In genomic region chr3:36383438-36383945, GRCm38 (mm10) we compare ENCODE assay signal across 22 mouse cellular contexts.
DNase-seq lines count a peak whose midpoint lies in the region; ATAC-seq and TF ChIP-seq lines count a peak whose summit lies in the region.
"Had no signal": no experiment of that assay in that cellular context is flagged by ENCODE, and none has a peak within 500 bp of the region (broad histone marks: within the 10 kb centered on the region; RNA-seq: fewer than 3 reads in every experiment).

No protein-coding gene starts in this region.

- H3K79me2 ChIP-seq in CH12.LX (replicated peaks; ENCODE audit: control insufficient read depth, extremely low read depth, insufficient read depth, poor library complexity, severe bottlenecking), result no peaks in the 10 kb centered on the region

- no peak for TF ChIP-seq EP300 in CH12.LX (IDR thresholded peaks at IDR 0.05; ENCODE audit: low read length)

- no peak overlapping the region for H3K4me3 ChIP-seq in heart, embryonic 12.5 days
- H3K4me3 ChIP-seq in layer of hippocampus, adult 2 months, result no peak overlapping the region
- H3K4me3 ChIP-seq in CH12.LX (replicated peaks in 1 of 3; ENCODE audit: low read depth in 2 of 3, low read length in 2 of 3, poor library complexity in 1 of 3), result no peak overlapping the region
- H3K4me3 ChIP-seq: embryonic facial prominence, embryonic 10.5 days; embryonic facial prominence, embryonic 12.5 days; forebrain, embryonic 13.5 days; forebrain, embryonic 15.5 days had no signal

- H3K9ac ChIP-seq in heart, embryonic 12.5 days, result no peak overlapping the region
- no peak overlapping the region for H3K9ac ChIP-seq in CH12.LX (ENCODE audit: insufficient read depth, low read depth)
- H3K9ac ChIP-seq: embryonic facial prominence, embryonic 12.5 days; forebrain, embryonic 13.5 days; forebrain, embryonic 15.5 days; forebrain, postnatal 0 days had no signal

- no peaks in the 10 kb centered on the region for H3K4me1 ChIP-seq in heart, embryonic 12.5 days (replicated peaks)
- peaks cover 0 to 18% of the 10 kb centered on the region in 2 experiments; a peak in 2 of 4 replicates for H3K4me1 ChIP-seq in CH12.LX (ENCODE audit: control insufficient read depth in 1 of 2, insufficient read depth in 2 of 2)
- H3K4me1 ChIP-seq: embryonic facial prominence, embryonic 10.5 days; embryonic facial prominence, embryonic 12.5 days; forebrain, embryonic 13.5 days; forebrain, embryonic 15.5 days had no signal

- DNase-seq in heart, adult 11 months, result peak; percentile 78
- no peak for DNase-seq in layer of hippocampus, adult 2 months (ENCODE audit: low spot score in 2 of 2)
- no peak for DNase-seq in layer of hippocampus, postnatal 14 days (ENCODE audit: low spot score in 2 of 2)
- peak; percentile 27 for DNase-seq in CH12.LX (ENCODE audit: extremely low read depth)
- no peak for DNase-seq in adrenal gland, postnatal 14 days
- DNase-seq in cerebellum, adult 11-12 months, result no peak
- DNase-seq: adrenal gland, adult 8-10 months; adrenal gland, postnatal 25 days; B cell, adult 2 months; cerebellum, adult 11 months; cerebellum, adult 2 months; cerebellum, adult 9-10 months; cerebellum, postnatal 10 days; cerebellum, postnatal 25 days; forebrain, postnatal 0 days had no signal

- no peak overlapping the region for H3K27ac ChIP-seq in heart, embryonic 12.5 days (ENCODE audit: poor library complexity, severe bottlenecking)
- H3K27ac ChIP-seq in layer of hippocampus, adult 2 months, result no peak overlapping the region
- no peak overlapping the region for H3K27ac ChIP-seq in CH12.LX (ENCODE audit: insufficient read depth, low read depth)
- H3K27ac ChIP-seq: embryonic facial prominence, embryonic 10.5 days; embryonic facial prominence, embryonic 12.5 days; forebrain, embryonic 13.5 days; forebrain, embryonic 15.5 days had no signal

- TF ChIP-seq CTCF in layer of hippocampus, adult 2 months (conservative IDR thresholded peaks at IDR 0.05), result 0 out of 2 replicates have a peak, but pooled peaks have one; percentile 10
- peak in 1 of 2 experiments; percentile 84; a peak in 2 of 4 replicates for TF ChIP-seq CTCF in CH12.LX (conservative IDR thresholded peaks at IDR 0.05 in 1 of 2, IDR thresholded peaks at IDR 0.05 in 1 of 2; ENCODE audit: low read depth in 2 of 2, low read length in 2 of 2)

- TF ChIP-seq POLR2A in CH12.LX (IDR thresholded peaks at IDR 0.05; ENCODE audit: low read depth, low read length), result no peak

- 83% methylated on average over 4 of the region's 4 CpGs for WGBS in heart, embryonic 12.5 days

- H3K27me3 ChIP-seq in heart, embryonic 12.5 days (replicated peaks), result no peaks in the 10 kb centered on the region
- no peaks in the 10 kb centered on the region for H3K27me3 ChIP-seq in CH12.LX (replicated peaks)
- H3K27me3 ChIP-seq: embryonic facial prominence, embryonic 12.5 days; forebrain, embryonic 13.5 days; forebrain, embryonic 15.5 days had no signal

- no peak for ATAC-seq in heart, embryonic 12.5 days (ENCODE audit: insufficient number of reproducible peaks, low FRiP score)
- ATAC-seq: activated CD4-positive, CD25-positive, alpha-beta regulatory T cell, adult 4 months; CD4-positive, CD25-positive, alpha-beta regulatory T cell, adult 4 months; forebrain, embryonic 13.5 days; forebrain, embryonic 15.5 days; forebrain, postnatal 0 days had no signal

- H3K4me2 ChIP-seq in heart, embryonic 12.5 days, result no peak overlapping the region
- no peak overlapping the region for H3K4me2 ChIP-seq in CH12.LX (ENCODE audit: insufficient read depth, low read depth, poor library complexity, severe bottlenecking)
- H3K4me2 ChIP-seq: embryonic facial prominence, embryonic 12.5 days; forebrain, embryonic 13.5 days; forebrain, embryonic 15.5 days had no signal

- TF ChIP-seq RAD21 in CH12.LX (IDR thresholded peaks at IDR 0.05; ENCODE audit: low read depth, low read length), result peak; percentile 77

- H3K36me3 ChIP-seq in heart, embryonic 12.5 days, result no peaks in the 10 kb centered on the region
- no peaks in the 10 kb centered on the region for H3K36me3 ChIP-seq in CH12.LX (replicated peaks in 1 of 2; ENCODE audit: control insufficient read depth in 1 of 2, insufficient read depth in 1 of 2, low read length in 1 of 2)
- H3K36me3 ChIP-seq: embryonic facial prominence, embryonic 10.5 days; embryonic facial prominence, embryonic 12.5 days; forebrain, embryonic 15.5 days had no signal

- in situ Hi-C loops in CH12.LX (cut with MboI; ENCODE audit: low pct_ligation_motif_present, low pct_unique_long_range_greater_than_20kb, low sequenced_read_pairs), result loop anchor here (5.0 kb wide), 2 partner anchors 59 to 109 kb away; no protein-coding TSS in a partner anchor

- H3K9me3 ChIP-seq in heart, embryonic 12.5 days (replicated peaks), result no peaks in the 10 kb centered on the region
- H3K9me3 ChIP-seq in CH12.LX (replicated peaks; ENCODE audit: low read length), result peaks cover 8% of the 10 kb centered on the region
- H3K9me3 ChIP-seq: embryonic facial prominence, embryonic 10.5 days; forebrain, embryonic 13.5 days; forebrain, embryonic 15.5 days had no signal

- dilution Hi-C loops in CH12.LX (cut with MboI; ENCODE audit: extremely low pct_ligation_motif_present, extremely low pct_unique_long_range_greater_than_20kb, low sequenced_read_pairs), result no loop called here

TF ChIP-seq in CH12.LX, 34 proteins besides CTCF, POLR2A, EP300 and RAD21:
- TF ChIP-seq PAX5 (IDR thresholded peaks at IDR 0.05; ENCODE audit: low read length), result no peak
- TF ChIP-seq KAT2A (IDR thresholded peaks at IDR 0.05; ENCODE audit: insufficient replicate concordance, low read length), result no peak
- no peak for TF ChIP-seq HCFC1 (IDR thresholded peaks at IDR 0.05; ENCODE audit: low read depth, low read length)
- no peak for TF ChIP-seq TBP (conservative IDR thresholded peaks at IDR 0.05; ENCODE audit: low read depth, low read length)
- TF ChIP-seq MEF2A (IDR thresholded peaks at IDR 0.05; ENCODE audit: borderline replicate concordance, low read depth, low read length), result no peak
- no peak for TF ChIP-seq CHD2 (IDR thresholded peaks at IDR 0.05; ENCODE audit: low read length)
- peak; percentile 54 for TF ChIP-seq IRF4 (IDR thresholded peaks at IDR 0.05; ENCODE audit: low read depth, low read length)
- no peak for TF ChIP-seq ZKSCAN1 (IDR thresholded peaks at IDR 0.05; ENCODE audit: borderline replicate concordance, low read depth, low read length)
- TF ChIP-seq TCF12 (IDR thresholded peaks at IDR 0.05; ENCODE audit: low read depth, low read length), result no peak
- TF ChIP-seq BHLHE40 (IDR thresholded peaks at IDR 0.05; ENCODE audit: low read depth, low read length), result no peak
- no peak for TF ChIP-seq MAX (IDR thresholded peaks at IDR 0.05; ENCODE audit: low read length)
- TF ChIP-seq POLR2AphosphoS2 (IDR thresholded peaks at IDR 0.05; ENCODE audit: low read depth, low read length), result no peak
- peak; percentile 79 for TF ChIP-seq ZC3H11A (IDR thresholded peaks at IDR 0.05; ENCODE audit: low read depth, low read length)
- no peak for TF ChIP-seq MAZ (IDR thresholded peaks at IDR 0.05; ENCODE audit: low read depth, low read length)
- no peak for TF ChIP-seq ZMIZ1 (IDR thresholded peaks at IDR 0.05; ENCODE audit: low read depth, low read length)
- TF ChIP-seq JUND (conservative IDR thresholded peaks at IDR 0.05; ENCODE audit: low read depth, low read length), result no peak
- no peak for TF ChIP-seq RCOR1 (conservative IDR thresholded peaks at IDR 0.05; ENCODE audit: low read depth, low read length)
- TF ChIP-seq ETS1 (conservative IDR thresholded peaks at IDR 0.05; ENCODE audit: low read depth, low read length), result no peak
- no peak for TF ChIP-seq SIN3A (IDR thresholded peaks at IDR 0.05; ENCODE audit: low read length)
- TF ChIP-seq JUN (IDR thresholded peaks at IDR 0.05; ENCODE audit: insufficient read depth, low read depth, low read length), result no peak
- TF ChIP-seq CHD1 (IDR thresholded peaks at IDR 0.05; ENCODE audit: low read depth, low read length), result no peak
- no peak for TF ChIP-seq ZNF384 (IDR thresholded peaks at IDR 0.05; ENCODE audit: low read depth, low read length)
- TF ChIP-seq MXI1 (IDR thresholded peaks at IDR 0.05; ENCODE audit: low read depth, low read length), result no peak
- no peak for TF ChIP-seq USF2 (conservative IDR thresholded peaks at IDR 0.05; ENCODE audit: low read depth, low read length)
- TF ChIP-seq SMC3 (IDR thresholded peaks at IDR 0.05; ENCODE audit: low read depth, low read length), result peak; percentile 85
- no peak for TF ChIP-seq UBTF (IDR thresholded peaks at IDR 0.05; ENCODE audit: low read depth, low read length)
- TF ChIP-seq GABPA (IDR thresholded peaks at IDR 0.05; ENCODE audit: insufficient replicate concordance, low read depth, low read length), result no peak
- no peak for TF ChIP-seq NRF1 (IDR thresholded peaks at IDR 0.05; ENCODE audit: low read depth, low read length)
- TF ChIP-seq NELFE (IDR thresholded peaks at IDR 0.05; ENCODE audit: low read depth, low read length), result no peak; the same call in 1 of the 2 replicates
- TF ChIP-seq MYC (IDR thresholded peaks at IDR 0.05; ENCODE audit: low read depth, low read length), result peak; percentile 78; the same call in 1 of the 2 replicates

Comparison
In these comparisons a context has a peak if more than half of its experiments do, and no peak if none do; other contexts are left out.
1. DNase-seq: peak in heart, adult 11 months (single experiment) and CH12.LX (single experiment); none in layer of hippocampus, adult 2 months (0 of 2), layer of hippocampus, postnatal 14 days (0 of 2), adrenal gland, postnatal 14 days (single experiment) and cerebellum, adult 11-12 months (single experiment).